Mouse (Mus musculus): ENCODE measurements around the gene Rpl7a. TPM values are rescaled to one million over a fixed set of nuclear protein-coding genes. Genes with fewer than 3 reads are reported as not detected.

The Rpl7a gene
- polyA plus RNA-seq, 1 experiment = 639 TPM

DNA sequence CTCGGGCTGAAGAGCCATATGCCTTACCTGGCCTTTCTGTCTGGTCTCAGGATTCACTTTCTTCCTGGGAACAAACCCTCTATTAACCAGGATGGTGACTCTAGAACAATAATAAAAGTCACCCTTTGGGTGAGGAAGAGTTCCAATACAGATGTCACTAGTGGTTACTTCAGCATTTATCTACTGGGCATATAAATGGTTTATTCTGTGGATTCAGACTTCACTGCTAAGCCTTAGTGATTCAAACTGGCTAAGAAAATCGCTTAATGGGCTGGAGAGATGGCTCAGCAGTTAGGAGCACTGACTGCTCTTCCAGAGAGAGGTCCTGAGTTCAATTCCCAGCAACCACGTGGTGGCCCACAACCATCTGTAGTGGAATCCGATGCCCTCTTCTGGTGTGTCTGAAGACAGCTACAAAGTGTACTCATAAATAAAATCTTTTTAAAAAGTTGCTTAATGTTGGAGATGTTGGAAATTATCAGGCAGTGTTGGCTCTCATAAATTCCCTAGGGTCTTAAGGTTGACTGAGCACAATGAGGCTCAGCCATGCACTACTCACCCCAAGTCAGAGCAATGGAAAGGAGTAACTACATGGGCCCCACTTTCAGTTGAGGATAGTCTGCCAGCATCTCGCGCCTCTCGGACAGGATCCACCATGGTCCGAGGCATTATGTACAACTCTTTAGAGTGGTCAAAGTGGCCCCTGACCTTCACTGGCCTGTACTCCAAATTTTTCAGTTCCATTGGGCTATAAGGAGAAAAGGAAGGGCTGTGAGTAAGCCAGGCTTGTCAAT is 3.8 kb downstream of the Rpl7a start:
- Histone ChIP-seq H3K4me3 (ENCODE audit: low read depth, low read length) (no peak overlapping the region), H3K27ac (ENCODE audit: insufficient read depth, low read depth, low read length) (no peak overlapping the region), H3K36me3 (ENCODE audit: control insufficient read depth, insufficient read depth, low read length) (peaks cover 34% of the 10 kb centered on the region), H3K4me1 (ENCODE audit: control insufficient read depth, insufficient read depth, insufficient read length, low read length) (peaks cover 18% of the 10 kb centered on the region), H3K27me3 (ENCODE audit: control insufficient read depth, insufficient read depth, low read length) (no peaks in the 10 kb centered on the region)
- no peak for TF ChIP-seq CTCF (IDR thresholded peaks at IDR 0.05; ENCODE audit: extremely low read depth, insufficient read length, insufficient replicate concordance, low read depth, low read length)
- no peak for TF ChIP-seq POLR2A (IDR thresholded peaks at IDR 0.05; ENCODE audit: low read depth, low read length)
- 48% methylated on average over 8 of the region's 8 CpGs for WGBS

DNA sequence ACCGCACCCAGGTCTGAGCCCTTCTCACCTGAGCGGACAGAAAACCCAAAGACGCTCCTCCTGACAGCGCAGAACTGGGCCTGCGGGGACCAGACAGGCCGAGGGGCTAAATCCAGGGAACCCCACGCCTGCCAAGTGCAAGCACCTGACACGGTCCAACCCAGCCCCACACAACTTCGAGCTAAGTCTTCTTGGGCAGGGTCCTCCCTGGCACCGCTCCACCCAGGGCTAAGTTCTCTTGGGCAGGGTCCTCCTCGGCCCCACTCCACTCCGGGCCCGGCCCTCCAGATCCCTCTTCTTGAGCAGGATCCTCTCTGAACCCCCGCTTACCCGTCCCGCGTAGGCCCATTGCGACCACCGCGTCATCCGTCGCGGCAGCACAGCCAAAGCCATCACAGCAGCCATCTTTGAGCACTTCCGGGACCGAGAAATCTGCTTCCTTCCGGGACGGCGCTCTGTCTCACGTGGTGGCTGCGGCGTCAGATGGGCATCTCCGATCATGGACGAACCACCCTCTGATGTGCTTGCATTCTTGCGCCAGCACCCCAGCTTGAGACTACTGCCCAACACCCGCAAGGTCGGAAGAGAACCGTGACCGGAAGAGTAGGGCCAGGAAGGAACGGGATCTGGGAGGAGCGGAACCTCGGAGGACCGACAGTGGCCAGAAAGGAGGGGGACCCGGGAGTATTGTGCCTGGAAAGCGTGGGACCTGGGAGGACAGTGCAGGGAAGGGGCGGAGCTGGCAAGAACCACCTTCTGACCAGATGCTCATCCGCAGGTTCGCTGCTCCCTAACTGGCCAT is 5.6 kb downstream of the Rpl7a start, which contains the start of the genes Surf2 and Surf1:
Gene Surf2 (plus strand): TSS at position 441 of the 802 bp plus-strand sequence.
Gene Surf1 (minus strand): TSS at position 604 of the 802 bp plus-strand sequence.
- H3K36me3 ChIP-seq (ENCODE audit: control insufficient read depth, insufficient read depth, low read length) = peaks cover 48% of the 10 kb centered on the region
- peaks cover 27% of the 10 kb centered on the region for H3K4me1 ChIP-seq (ENCODE audit: control insufficient read depth, insufficient read depth, insufficient read length, low read length)
- peak within 1 kb of the TSS; percentile 84 for H3K4me3 ChIP-seq (ENCODE audit: low read depth, low read length)
- no peaks in the 10 kb centered on the region for H3K27me3 ChIP-seq (ENCODE audit: control insufficient read depth, insufficient read depth, low read length)
- WGBS = 1% methylated on average over 47 of the region's 47 CpGs
- peak; percentile 8; the same call in 1 of the 2 replicates for TF ChIP-seq POLR2A (IDR thresholded peaks at IDR 0.05; ENCODE audit: low read depth, low read length)
- TF ChIP-seq CTCF (IDR thresholded peaks at IDR 0.05; ENCODE audit: extremely low read depth, insufficient read length, insufficient replicate concordance, low read depth, low read length) = no peak
- peak within 1 kb of the TSS; percentile 70 for H3K27ac ChIP-seq (ENCODE audit: insufficient read depth, low read depth, low read length)

DNA sequence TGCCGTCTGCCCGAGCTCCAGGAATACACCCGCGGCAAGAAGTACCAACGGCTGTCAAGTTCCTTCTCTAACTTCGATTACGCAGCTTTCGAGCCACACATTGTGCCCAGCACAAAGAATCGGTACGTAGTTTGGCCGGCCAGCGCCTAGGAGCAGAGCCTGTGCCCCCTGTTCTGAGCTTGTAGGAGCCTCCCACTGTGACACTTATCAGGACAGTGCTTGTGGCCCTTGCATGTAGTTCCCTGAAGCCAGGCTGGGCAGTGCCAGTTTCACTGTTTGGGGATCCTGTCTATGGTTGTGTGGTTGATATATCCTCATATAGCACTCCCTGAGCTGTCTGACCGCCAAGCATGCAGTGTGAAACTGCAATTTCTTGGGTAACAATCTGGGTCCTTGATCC is 6.2 kb downstream of the Rpl7a start:
- H3K4me3 ChIP-seq (ENCODE audit: low read depth, low read length) = peak overlapping the region; percentile 84
- H3K36me3 ChIP-seq (ENCODE audit: control insufficient read depth, insufficient read depth, low read length) = peaks cover 52% of the 10 kb centered on the region
- H3K27me3 ChIP-seq (ENCODE audit: control insufficient read depth, insufficient read depth, low read length) = no peaks in the 10 kb centered on the region
- H3K4me1 ChIP-seq (ENCODE audit: control insufficient read depth, insufficient read depth, insufficient read length, low read length) = peaks cover 24% of the 10 kb centered on the region
- TF ChIP-seq POLR2A (IDR thresholded peaks at IDR 0.05; ENCODE audit: low read depth, low read length) (no peak; the same call in 1 of the 2 replicates), CTCF (IDR thresholded peaks at IDR 0.05; ENCODE audit: extremely low read depth, insufficient read length, insufficient replicate concordance, low read depth, low read length) (no peak)
- under 1% methylated on average over 13 of the region's 13 CpGs for WGBS
- peak overlapping the region; percentile 70 for H3K27ac ChIP-seq (ENCODE audit: insufficient read depth, low read depth, low read length)

DNA sequence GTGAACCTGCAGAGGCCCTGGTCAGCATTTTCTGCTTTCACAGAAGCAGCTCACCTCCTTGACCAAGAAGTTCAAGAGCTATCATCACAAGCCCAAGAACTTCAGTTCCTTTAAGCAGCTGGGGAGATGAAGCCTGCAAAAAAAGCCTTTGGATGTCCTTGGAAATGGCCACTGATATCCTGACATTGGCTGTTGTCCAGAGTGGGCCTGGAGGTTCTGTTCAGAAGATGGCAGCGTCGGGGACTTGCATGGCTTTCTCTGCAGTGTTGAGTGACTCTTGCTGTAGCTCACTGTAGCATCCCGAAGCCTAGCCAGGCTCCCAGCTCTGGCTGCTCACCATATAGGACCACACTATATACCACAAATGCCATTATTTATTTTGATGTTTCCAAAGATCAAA is 9.1 kb downstream of the Rpl7a start:
- TF ChIP-seq POLR2A (IDR thresholded peaks at IDR 0.05; ENCODE audit: low read depth, low read length) = no peak
- no peak for TF ChIP-seq CTCF (IDR thresholded peaks at IDR 0.05; ENCODE audit: extremely low read depth, insufficient read length, insufficient replicate concordance, low read depth, low read length)
- Histone ChIP-seq H3K27me3 (ENCODE audit: control insufficient read depth, insufficient read depth, low read length) (no peaks in the 10 kb centered on the region), H3K4me3 (ENCODE audit: low read depth, low read length) (no peak overlapping the region), H3K27ac (ENCODE audit: insufficient read depth, low read depth, low read length) (no peak overlapping the region), H3K36me3 (ENCODE audit: control insufficient read depth, insufficient read depth, low read length) (peaks cover 58% of the 10 kb centered on the region), H3K4me1 (ENCODE audit: control insufficient read depth, insufficient read depth, insufficient read length, low read length) (peaks cover 23% of the 10 kb centered on the region)
- 79% methylated on average over 3 of the region's 3 CpGs for WGBS

DNA sequence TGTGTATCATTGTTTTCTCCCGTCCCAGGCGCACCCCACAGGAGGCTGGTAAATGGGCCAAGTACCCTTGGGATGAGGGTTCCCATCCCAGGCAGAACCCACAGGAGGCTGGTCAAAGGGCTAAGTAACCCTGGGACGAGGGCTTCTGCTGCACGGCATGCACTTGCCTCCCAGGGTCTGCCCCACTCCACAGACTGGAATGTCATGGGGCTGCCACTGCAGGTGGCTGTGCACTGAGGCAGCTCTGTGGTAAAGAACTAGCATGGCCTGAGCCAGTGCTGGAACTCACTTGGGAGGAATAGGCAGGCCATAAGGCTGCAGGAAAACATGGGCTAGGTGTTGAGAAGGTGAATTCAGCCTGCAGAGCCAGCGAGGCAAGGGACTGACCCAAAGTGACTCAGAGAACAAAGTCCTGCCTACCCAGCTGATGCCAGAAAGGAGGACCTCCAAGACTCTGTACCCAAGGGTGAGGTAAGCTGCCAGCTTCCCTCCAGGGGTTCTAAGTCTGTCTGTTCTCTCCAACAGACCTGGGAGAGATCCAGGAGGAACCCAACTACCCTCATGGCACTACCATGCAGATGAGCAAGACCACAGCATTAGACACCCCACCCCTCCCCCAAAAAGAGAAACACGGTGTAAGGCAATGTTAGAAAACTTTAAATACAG is 9.8 kb downstream of the Rpl7a start:
- Histone ChIP-seq H3K27ac (ENCODE audit: insufficient read depth, low read depth, low read length) (peak overlapping the region; percentile 58), H3K4me3 (ENCODE audit: low read depth, low read length) (no peak overlapping the region), H3K36me3 (ENCODE audit: control insufficient read depth, insufficient read depth, low read length) (peaks cover 64% of the 10 kb centered on the region), H3K4me1 (ENCODE audit: control insufficient read depth, insufficient read depth, insufficient read length, low read length) (peaks cover 23% of the 10 kb centered on the region), H3K27me3 (ENCODE audit: control insufficient read depth, insufficient read depth, low read length) (no peaks in the 10 kb centered on the region)
- TF ChIP-seq CTCF (IDR thresholded peaks at IDR 0.05; ENCODE audit: extremely low read depth, insufficient read length, insufficient replicate concordance, low read depth, low read length) (no peak), POLR2A (IDR thresholded peaks at IDR 0.05; ENCODE audit: low read depth, low read length) (no peak)
- 71% methylated on average over 6 of the region's 6 CpGs for WGBS

DNA sequence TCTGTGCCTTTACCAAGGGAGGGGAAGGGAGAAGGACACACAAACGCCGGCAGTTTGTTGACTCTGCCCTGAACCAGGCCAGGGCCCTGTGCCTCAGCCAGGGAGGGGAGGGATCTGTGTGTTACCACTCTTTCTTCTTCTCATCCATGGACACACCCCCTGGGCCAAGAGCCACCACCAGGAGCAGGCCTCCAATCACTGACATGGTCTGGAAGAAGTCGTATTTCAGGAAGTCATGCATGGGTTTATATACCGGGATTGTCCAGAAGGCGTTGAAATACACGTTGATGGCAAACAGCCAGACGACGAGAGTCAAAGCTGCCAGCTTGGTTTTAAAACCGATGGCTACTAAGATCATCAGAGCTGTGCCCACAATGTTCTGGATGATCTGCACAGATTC is 11.2 kb downstream of the Rpl7a start:
- no peak overlapping the region for H3K4me3 ChIP-seq (ENCODE audit: low read depth, low read length)
- no peak for TF ChIP-seq POLR2A (IDR thresholded peaks at IDR 0.05; ENCODE audit: low read depth, low read length)
- H3K27me3 ChIP-seq (ENCODE audit: control insufficient read depth, insufficient read depth, low read length) = no peaks in the 10 kb centered on the region
- peaks cover 77% of the 10 kb centered on the region for H3K36me3 ChIP-seq (ENCODE audit: control insufficient read depth, insufficient read depth, low read length)
- no peak overlapping the region for H3K27ac ChIP-seq (ENCODE audit: insufficient read depth, low read depth, low read length)
- H3K4me1 ChIP-seq (ENCODE audit: control insufficient read depth, insufficient read depth, insufficient read length, low read length) = peaks cover 22% of the 10 kb centered on the region
- 29% methylated on average over 9 of the region's 9 CpGs for WGBS

All from small intestine, adult 2 months (tissue).